Mouse (Mus musculus): ENCODE measurements at regions not wholly inside any gene's neighbourhood (a gene's known extent, or its start where the extent isn't known, plus 50 kb on each side); places are given as distances from the start of the nearest gene placed in this dataset.

DNA sequence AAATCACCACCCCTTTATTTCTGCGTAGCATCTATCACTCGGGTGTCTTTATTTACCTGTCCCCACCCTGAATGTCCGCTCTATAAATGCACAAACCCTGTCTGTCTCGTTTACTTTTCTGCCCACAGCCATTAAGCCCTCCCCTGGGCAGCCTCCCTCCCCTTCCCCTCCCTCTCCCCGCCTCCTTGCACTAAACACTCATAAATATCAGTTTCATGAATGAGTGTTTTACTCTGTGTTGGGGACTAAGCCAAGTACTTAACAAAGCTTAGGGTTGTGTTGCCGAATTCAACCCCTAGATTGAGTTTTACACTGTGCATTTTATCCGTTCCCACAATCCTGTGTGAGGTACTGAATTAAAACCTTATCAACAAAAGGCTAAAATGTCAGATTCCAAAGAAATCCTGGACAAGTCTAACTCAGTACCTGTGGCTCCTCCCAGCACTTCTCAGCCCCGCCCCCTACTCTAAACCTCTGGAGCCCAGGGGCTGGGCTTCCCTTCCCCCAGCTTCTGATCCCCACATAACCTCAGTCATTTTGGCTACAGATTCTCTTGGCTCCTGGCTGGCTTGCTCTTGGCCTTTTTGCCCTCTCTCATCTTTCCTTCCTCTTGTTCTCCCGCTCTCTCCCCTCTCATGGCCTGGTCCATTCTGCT is 52.0 kb upstream of the Clint1 start:
- intact Hi-C loops (cut with DNase I): loop anchor here (10.0 kb wide), 1 partner anchor 85 kb away; no protein-coding TSS in a partner anchor
- no peak for DNase-seq (ENCODE audit: low spot score in 2 of 2)
